Mouse (Mus musculus): ENCODE measurements at regions not wholly inside any gene's neighbourhood (a gene's known extent, or its start where the extent isn't known, plus 50 kb on each side); places are given as distances from the start of the nearest gene placed in this dataset.
"Not testable (repeated sequence)": the region's sequence is repeated elsewhere in the genome, so short reads cannot be mapped to it uniquely, and the experiment has no call there.

GRCm38 (mm10) chr3:17452984-17453383 lies 495.2 kb upstream of the Cypt12 start:
- no peak for DNase-seq

DNA sequence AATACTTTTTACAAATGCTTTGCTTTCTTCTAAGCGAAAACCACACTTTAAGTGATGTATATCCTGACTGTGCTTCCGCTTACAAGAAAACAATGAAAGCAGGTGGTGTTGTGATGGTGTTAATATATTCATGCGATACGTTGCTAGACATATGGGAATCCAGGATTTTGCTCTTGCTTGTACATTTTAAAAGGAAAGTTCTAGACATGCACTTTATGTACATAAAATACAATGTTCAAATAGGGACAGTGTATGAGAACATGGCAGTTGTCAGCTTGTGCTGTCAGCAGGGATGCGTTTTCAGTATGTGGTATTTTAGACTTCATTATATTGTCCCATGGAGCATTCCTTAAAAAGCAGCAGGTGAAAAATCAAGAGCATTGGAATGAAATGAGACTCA lies 487.7 kb upstream of the Cypt12 start:
- DNase-seq: no peak

DNA sequence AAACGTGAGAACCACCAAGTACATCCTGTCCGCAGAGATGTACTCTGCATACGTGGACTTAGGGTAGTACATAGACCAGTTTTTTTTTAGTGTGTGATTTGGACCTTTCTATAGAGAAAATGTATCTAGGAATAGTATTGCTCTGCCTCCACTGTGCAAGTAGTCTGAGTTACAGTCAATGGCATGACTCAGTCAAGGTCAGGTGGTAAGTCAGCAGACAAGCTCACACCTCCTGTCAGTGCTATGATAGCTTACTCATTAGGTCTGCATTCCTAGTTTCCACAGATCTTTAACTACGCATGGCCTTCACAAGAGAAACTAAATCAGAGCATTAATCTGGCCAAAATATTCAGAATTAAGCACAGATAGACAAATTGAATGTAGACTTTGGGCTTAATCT lies 486.8 kb upstream of the Cypt12 start:
- DNase-seq: no peak

- DNase-seq: no peak
These were observed 474.4 kb upstream of the Cypt12 start for GRCm38 (mm10) chr3:17473812-17474211.

GRCm38 (mm10) chr3:17489240-17490142 lies 458.7 kb upstream of the Cypt12 start:
- DNase-seq: no peak

DNA sequence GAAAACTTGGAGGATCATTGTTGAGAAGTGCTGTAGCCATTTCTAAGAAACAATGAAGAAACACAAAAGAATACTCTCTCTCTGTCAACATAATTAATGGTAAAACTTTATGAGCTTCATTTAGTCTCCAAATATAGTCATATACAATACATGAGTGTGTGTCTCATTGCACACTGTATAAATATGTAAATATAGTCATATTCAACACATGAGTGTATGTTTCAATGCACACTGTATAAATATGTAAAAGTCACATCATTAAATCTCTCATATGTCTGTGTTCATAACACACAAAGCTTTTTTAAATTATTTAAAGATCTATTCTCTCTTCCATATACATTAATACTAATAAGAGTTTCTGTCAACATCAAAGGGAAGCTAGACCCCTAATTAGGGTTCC lies 457.6 kb upstream of the Cypt12 start:
- no peak for DNase-seq

DNA sequence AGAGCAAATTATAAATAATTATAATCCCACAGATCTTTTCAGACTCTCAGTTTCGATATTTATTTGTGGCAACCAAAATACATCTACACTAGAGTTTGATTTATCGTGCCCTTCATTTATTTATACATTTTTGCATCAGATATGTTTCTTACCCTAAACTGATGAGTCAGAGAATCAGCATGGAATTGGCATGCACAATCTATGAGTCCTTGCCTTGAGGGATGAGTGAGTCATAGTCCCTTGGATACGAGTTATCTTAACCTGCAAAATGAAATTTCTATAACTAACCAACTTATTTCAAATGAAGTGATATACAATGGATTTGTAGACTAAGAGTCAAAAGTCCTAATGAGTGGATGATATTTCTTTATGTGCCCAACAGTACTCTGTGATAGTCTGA lies 449.9 kb upstream of the Cypt12 start:
- DNase-seq: no peak

DNA sequence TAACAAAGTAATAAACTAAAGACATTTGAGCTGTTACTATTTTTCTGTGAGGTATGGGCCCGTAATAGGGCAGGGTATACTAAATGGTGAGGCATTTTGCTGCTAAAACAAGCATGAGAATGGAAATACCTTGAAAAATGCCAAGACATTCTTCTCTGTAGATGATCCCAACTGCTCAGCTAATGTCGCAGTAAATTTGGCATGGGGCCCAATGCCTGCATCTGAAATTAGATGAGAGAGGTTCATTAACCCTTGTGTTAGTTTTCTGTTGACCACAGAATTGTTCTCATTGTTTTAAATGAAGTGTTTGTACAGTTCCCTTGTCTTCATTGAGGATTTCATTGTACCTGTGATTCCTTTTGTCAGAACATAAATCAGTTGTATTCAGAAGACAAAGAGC lies 446.7 kb upstream of the Cypt12 start:
- no peak for DNase-seq

DNA sequence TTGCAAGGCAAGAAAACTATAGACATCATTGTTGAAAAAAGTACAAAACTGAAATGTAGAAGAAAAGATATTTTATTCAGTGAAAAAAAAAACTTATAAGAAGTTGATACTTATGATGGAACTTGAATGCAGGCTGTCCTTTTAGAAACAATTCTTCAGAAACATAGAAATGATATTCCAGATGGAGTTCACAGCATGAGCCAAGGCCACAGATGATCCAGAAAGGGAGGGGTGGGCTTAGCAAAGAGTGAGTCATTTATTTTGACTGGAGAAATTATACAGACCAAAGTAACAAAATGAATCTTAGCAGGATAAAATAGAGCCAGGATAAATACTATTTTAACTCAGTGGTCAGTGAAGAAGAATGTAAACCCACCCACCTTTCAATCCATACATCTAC lies 406.9 kb upstream of the Cypt12 start:
- no peak for DNase-seq

- no peak for DNase-seq
These were observed 400.6 kb upstream of the Cypt12 start for GRCm38 (mm10) chr3:17547559-17548059.

DNA sequence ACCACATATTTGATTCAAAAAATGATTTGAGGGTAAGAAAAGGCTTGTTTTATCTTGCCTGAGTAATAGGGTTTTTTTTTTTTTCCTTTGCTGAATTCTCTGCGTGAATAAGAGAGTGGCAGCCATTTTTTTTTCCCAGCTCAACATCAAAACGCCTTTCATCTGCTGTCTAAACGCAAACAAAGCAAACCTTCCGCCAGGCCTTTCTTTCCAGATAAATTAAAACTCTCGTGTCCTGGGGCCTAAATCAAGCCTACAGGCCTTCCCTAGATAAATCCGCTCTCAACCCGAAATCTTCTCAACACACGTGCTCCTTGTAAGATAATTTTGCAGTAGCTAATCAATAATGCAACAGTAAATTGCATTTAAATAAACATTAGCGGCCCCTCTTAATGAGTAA lies 365.7 kb upstream of the Cypt12 start:
- DNase-seq: no peak

DNA sequence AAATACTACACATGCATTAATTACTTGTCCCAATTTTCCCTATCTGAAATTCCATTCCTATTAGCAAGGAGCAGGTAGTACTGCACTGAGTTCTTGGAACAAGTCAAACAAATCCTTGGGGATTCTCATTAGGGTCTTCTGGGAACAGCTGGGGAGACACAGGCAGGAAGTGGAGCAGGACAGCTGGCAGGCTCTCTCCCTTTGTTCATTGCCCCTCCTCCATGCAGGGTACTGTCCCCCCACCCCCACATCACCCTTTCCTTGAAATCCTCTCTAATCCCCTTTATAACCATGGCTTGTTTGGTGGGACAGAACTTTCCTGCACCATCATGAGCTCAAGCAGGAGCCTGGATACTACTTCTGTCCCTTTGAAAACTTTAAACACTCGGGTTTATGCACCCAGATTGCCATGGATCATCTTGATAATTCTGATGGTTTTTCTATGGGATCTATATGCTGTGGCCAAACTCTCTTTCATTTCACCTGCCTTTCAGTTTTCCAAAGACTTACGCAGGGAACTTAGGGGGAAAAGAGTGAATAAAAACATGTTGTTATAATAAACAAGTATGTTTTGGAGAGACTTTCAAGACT lies 358.2 kb upstream of the Cypt12 start:
- DNase-seq: no peak

DNA sequence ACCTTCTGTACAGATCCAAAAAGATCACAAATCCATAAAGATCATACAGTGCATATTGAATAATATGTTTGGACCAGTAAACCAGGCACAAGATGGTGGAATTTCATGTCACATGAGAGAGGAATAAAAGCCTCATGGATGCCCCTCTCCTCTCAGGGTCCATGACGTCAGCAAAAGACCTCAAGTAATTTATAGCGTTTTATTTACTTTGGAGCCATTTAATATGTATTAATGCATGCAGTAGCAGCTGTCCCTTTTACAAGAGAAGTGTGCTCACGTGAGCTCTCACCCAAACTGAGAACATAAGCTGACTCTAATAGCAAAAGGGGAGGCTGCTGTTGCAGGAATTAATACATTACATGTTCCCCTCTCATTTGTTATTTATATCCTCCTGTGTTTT lies 355.7 kb upstream of the Cypt12 start:
- no peak for DNase-seq

GRCm38 (mm10) chr3:17596365-17596764 lies 351.8 kb upstream of the Cypt12 start:
- no peak for DNase-seq

- DNase-seq: no peak
These were observed 334.7 kb upstream of the Cypt12 start for GRCm38 (mm10) chr3:17613486-17613885.

GRCm38 (mm10) chr3:17616439-17617070 lies 331.7 kb upstream of the Cypt12 start:
- peak; percentile 49 to 62 for DNase-seq

GRCm38 (mm10) chr3:17619489-17619888 lies 328.7 kb upstream of the Cypt12 start:
- no peak for DNase-seq

DNA sequence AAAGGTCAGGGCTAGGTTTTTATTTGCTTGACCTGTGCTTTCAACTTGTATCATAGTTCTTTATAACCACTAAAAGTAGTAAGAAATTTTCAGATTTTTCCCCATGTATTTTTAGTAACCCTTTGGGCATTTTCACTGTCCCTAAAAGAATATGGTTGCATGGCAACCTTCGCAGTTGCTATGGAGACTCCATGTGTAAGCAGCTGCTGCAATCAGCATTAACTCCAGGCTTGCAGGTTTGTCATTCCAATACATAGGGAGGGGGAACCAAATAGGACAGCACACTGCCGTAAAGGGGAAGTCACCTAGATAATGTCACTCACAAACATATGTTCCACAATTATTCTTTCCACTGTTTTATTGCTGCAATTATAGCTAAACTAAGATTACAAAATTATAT lies 328.3 kb upstream of the Cypt12 start:
- DNase-seq: peak; percentile 22 to 46

DNA sequence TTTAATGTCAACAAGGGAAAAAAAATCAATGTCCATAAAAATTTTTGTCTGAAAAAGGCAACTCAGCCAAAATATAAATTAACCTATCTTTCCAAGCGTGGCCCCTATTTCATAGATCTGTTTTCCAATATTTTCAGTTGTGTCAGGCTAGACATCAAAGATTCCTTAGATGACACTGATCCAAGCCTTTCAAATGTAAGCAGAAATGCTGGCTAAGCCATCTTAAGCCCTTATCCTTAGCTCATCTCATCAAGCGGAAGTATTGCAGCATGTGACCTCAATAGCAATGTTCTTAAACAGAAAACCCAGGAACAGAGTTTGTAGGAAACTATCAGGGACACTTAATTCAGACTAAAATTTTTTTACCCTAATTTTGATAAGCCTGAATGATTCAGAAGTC lies 327.8 kb upstream of the Cypt12 start:
- no peak for DNase-seq

DNA sequence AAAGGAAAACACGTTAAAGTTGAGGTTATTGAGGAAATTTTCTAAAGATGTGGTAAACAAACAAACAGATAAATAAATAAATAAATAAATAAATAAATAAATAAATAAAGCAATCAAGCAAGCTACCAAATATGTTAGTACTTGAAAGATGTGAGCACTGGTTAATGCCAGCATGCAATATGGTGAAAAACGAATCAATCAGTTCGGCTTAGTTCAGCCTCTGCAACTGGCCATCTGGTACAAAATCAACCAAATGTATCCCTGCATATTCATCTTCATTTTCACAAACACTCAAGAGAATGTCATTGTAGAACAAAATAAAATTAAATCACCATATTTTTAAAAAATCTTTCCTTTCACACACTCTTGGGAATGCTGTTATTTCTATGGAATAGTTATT lies 315.7 kb upstream of the Cypt12 start:
- DNase-seq: no peak

GRCm38 (mm10) chr3:17636276-17636675 lies 311.9 kb upstream of the Cypt12 start:
- no peak for DNase-seq

- DNase-seq: not testable (repeated sequence)
These were observed 288.2 kb upstream of the Cypt12 start for GRCm38 (mm10) chr3:17659988-17660387.

GRCm38 (mm10) chr3:17661987-17662386 lies 286.2 kb upstream of the Cypt12 start:
- no peak for DNase-seq

- no peak for DNase-seq
These were observed 281.2 kb upstream of the Cypt12 start for GRCm38 (mm10) chr3:17667016-17667415.
